Mouse (Mus musculus): ENCODE measurements around the gene Grtp1.
A peak's percentile ranks its signal among the peaks of the same experiment; 100 is the strongest.

DNA sequence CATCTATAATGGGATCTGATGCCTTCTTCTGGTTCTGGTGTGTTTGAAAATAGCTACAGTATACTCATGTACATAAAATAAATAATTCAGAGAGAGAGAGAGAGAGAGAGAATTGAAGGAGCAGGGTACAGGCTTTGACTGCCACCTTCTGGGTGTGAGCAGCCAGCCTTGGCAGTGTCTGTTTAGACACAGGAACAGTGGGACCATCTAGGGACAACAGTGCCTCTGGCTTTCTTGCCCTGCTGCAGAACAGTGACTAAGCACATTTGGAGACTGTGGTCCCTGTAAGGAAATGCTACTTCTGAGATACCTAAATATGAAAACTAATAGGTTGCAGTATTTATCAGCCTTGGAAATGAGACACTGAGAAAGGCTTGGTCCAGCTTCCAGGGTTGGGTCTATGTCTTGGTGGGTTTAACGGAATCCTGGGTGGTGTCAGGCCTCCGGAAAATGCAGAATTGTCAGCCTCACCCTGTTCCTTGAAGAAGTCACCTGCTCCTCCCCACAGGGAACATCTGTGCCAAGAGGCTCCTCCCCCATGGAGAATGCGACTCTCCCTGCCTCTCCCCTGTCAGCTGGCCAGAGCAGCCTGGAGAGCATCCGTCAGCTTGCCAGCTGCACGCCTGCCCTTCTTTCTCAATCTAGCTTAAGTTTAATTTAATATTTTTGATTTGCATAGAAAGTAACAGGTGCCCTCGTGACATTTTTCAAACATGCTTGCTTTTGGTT, 8.4 kb upstream of the Grtp1 start:
- TF ChIP-seq CTCF (conservative IDR thresholded peaks at IDR 0.05; ENCODE audit: insufficient read depth, insufficient read length, low read depth, low read length) (peak; percentile 59), POLR2A (IDR thresholded peaks at IDR 0.05; ENCODE audit: low read depth, low read length) (no peak)

Data from kidney, adult 2 months (tissue).